Mouse (Mus musculus) forebrain, embryonic 15.5 days (tissue): Measurements from ENCODE around the gene Cfap161. TPM values are rescaled to one million over a fixed set of nuclear protein-coding genes. Genes with fewer than 3 reads are reported as not detected.

Experiments
- polyA plus RNA-seq: library from polyadenylated mRNA; unstranded; fragments of >200 nt; fragmentation: Nextera tagmentation; extraction: Ambion mirVana; gene quantifications from 2 replicates; pipeline ENCODE4 v1.2.1, GENCODE M21; 2015

Gene Cfap161
- polyA plus RNA-seq, 1 experiment from 2014 or later = 1.5 TPM

Other genes with a start within 250 kb of the Cfap161 start
- 0.28 and 0.50 TPM in 2 replicates for gene Tmc3, start 210.0 kb downstream of the Cfap161 start, polyA plus RNA-seq
- 6.8 and 6.9 TPM in 2 replicates for gene Stard5, start 162.9 kb downstream of the Cfap161 start, polyA plus RNA-seq
- gene Il16, start 49.2 kb downstream of the Cfap161 start, polyA plus RNA-seq = 0.98 and 1.0 TPM in 2 replicates
- 6.8 and 7.8 TPM in 2 replicates for gene Tlnrd1, start 89.4 kb upstream of the Cfap161 start, polyA plus RNA-seq
- 67.4 and 73.2 TPM in 2 replicates for gene Mesd, start 89.6 kb upstream of the Cfap161 start, polyA plus RNA-seq